Mouse (Mus musculus) mouse embryonic stem cell (cell line): Measurements from ENCODE around the gene Tanc1.

Experiments
- in situ Hi-C, 2 experiments: fragments of 300-500 bp; cut with MboI; formaldehyde crosslinking; loops; 1 replicate in 1 of 2; 3 replicates in 1 of 2; pipeline ENCODE4 v1.14.3; 2019 to 2020; ENCODE audit warnings: low sequenced_read_pairs in 2 of 2, low pct_unique_long_range_greater_than_20kb in 1 of 2, mixed read lengths in 1 of 2; ENCODE audit not compliant: unreplicated experiment in 1 of 2

The Tanc1 gene

GRCm38 (mm10) chr2:59767893-59768292 is 156.1 kb downstream of the Tanc1 start:
- in situ Hi-C loops = no loop called here

- in situ Hi-C loops = no loop called here
Observed at GRCm38 (mm10) chr2:59768661-59769384, 157.0 kb downstream of the Tanc1 start.

GRCm38 (mm10) chr2:59769385-59769735 is 157.5 kb downstream of the Tanc1 start:
- in situ Hi-C loops = no loop called here

GRCm38 (mm10) chr2:59771708-59772107 is 159.9 kb downstream of the Tanc1 start:
- in situ Hi-C loops = no loop called here

- in situ Hi-C loops = no loop called here
Observed at GRCm38 (mm10) chr2:59772261-59772683, 160.4 kb downstream of the Tanc1 start.

GRCm38 (mm10) chr2:59774374-59774773 is 162.5 kb downstream of the Tanc1 start:
- in situ Hi-C loops = no loop called here

GRCm38 (mm10) chr2:59775148-59775547 is 163.3 kb downstream of the Tanc1 start:
- in situ Hi-C loops = no loop called here

GRCm38 (mm10) chr2:59775820-59776219 is 164.0 kb downstream of the Tanc1 start:
- in situ Hi-C loops = no loop called here

GRCm38 (mm10) chr2:59779355-59779754 is 167.5 kb downstream of the Tanc1 start:
- in situ Hi-C loops = no loop called here

- in situ Hi-C loops = no loop called here
Observed at GRCm38 (mm10) chr2:59780240-59780639, 168.4 kb downstream of the Tanc1 start.

- in situ Hi-C loops = no loop called here
Observed at GRCm38 (mm10) chr2:59783055-59783831, 171.4 kb downstream of the Tanc1 start.

GRCm38 (mm10) chr2:59783832-59784627 is 172.2 kb downstream of the Tanc1 start:
- in situ Hi-C loops = no loop called here

- in situ Hi-C loops = no loop called here
Observed at GRCm38 (mm10) chr2:59784628-59784883, 172.7 kb downstream of the Tanc1 start.

GRCm38 (mm10) chr2:59785597-59785996 is 173.8 kb downstream of the Tanc1 start:
- in situ Hi-C loops = no loop called here

GRCm38 (mm10) chr2:59788704-59789500 is 177.1 kb downstream of the Tanc1 start:
- in situ Hi-C loops = no loop called here

GRCm38 (mm10) chr2:59791596-59791995 is 179.8 kb downstream of the Tanc1 start:
- in situ Hi-C loops = no loop called here

GRCm38 (mm10) chr2:59793337-59793736 is 181.5 kb downstream of the Tanc1 start:
- in situ Hi-C loops = no loop called here

- in situ Hi-C loops = no loop called here
Observed at GRCm38 (mm10) chr2:59794838-59795237, 183.0 kb downstream of the Tanc1 start.
